Mouse (Mus musculus) liver, embryonic 14.5 days (tissue): ENCODE results near the gene Rec114.

Experiments
- CTCF ChIP-seq: IDR thresholded peaks from 2 replicates; pipeline ENCODE4 v1.5.1; 2016; ENCODE audit warnings: antibody characterized with exemption, low read depth, control low read depth
- EP300 ChIP-seq: IDR thresholded peaks from 2 replicates; pipeline ENCODE4 v1.6.1; 2016; ENCODE audit warnings: antibody characterized with exemption, low read depth

GRCm38 (mm10) chr9:58703766-58704165 lies 40.0 kb downstream of the Rec114 start:
- TF ChIP-seq CTCF (no peak), EP300 (no peak)
